Mouse (Mus musculus): ENCODE measurements at regions not wholly inside any gene's neighbourhood (a gene's known extent, or its start where the extent isn't known, plus 50 kb on each side); places are given as distances from the start of the nearest gene placed in this dataset.
"Not testable (repeated sequence)": the region's sequence is repeated elsewhere in the genome, so short reads cannot be mapped to it uniquely, and the experiment has no call there.

- peak; percentile 12 for DNase-seq (ENCODE audit: low read depth, low spot score)
Measured at GRCm38 (mm10) chr9:115775858-115776257, 133.4 kb upstream of the Gadl1 start.

DNA sequence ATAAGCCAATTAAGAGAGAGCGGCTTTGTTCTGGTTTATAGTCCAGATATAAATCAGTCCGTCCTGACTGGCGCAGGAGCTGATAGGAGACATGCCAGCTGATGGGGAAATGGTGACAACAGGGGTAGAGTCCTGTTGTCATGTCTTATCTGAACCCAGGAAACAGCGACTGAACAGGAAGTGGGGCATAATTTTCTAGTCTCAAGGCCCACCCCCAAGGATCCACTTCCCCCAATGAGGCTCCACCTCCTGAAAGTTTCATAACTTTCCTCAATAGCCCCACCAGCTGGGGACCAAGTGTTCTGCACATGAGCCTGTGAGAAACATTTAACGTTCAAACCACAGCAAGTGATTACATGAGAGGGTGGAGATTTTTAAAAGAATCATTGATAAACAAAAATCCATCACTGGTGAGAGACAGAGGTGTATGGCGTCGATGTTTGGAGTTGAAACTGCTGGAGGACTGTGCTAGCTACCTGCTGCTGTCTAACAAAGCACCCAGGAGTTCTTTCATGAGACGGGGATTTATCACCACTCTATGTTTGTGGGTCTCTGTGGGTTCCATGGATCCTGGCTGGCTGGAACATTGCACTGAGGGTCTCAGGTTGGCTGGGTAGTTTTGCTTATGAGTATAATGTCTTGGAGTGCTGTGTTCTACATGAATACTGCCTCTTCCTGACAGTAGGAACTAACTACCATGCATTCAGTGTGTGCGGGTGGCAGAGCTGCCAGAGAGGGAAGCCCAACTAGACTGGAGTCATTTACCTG, 132.0 kb upstream of the Gadl1 start:
- no peak for DNase-seq (ENCODE audit: low read depth, low spot score)

GRCm38 (mm10) chr9:115778862-115779261, 130.4 kb upstream of the Gadl1 start:
- no peak for DNase-seq (ENCODE audit: low read depth, low spot score)

DNA sequence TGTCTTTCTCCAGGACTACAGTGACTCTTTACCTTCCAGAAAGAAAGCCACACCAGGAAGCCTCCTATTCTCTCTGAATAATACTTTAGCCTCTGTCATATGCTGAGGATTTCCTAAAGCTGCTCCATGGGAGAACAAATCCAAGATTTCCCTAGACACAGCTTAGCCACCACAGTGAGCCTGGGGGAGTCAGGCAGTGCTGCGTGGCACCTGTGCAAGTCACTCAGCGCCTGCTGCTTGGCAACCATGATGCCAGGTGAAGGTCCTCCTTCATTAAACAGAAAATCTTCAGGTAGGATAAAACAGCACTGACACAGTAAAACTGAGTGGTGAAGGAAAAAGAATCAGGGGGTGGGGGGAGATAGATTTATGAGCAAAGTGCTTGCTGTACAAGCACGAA, 109.9 kb upstream of the Gadl1 start:
- DNase-seq (ENCODE audit: low read depth, low spot score): no peak

- DNase-seq (ENCODE audit: low read depth, low spot score): no peak
Measured at GRCm38 (mm10) chr9:115800624-115801023, 108.6 kb upstream of the Gadl1 start.

DNA sequence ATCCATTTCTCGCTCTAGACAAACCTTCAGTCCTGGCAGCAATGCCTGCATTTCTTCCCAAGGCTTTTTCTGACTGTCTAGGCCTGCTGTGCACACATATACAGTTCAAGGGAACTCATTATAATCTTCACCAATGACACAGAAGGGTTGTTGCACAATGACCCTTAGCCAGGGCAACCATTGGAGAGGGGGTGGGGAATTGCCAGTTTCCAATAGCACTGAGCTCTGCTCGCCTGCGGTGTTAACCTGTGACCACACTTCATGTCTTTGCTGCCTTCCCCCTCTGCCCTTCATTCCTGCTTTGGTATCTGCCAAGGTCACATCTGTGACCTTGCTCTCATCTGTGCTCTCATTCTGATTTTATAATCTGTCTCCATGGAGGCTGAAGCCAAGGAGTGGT, 106.2 kb upstream of the Gadl1 start:
- no peak for DNase-seq (ENCODE audit: low read depth, low spot score)

GRCm38 (mm10) chr9:115805224-115805623, 104.0 kb upstream of the Gadl1 start:
- DNase-seq (ENCODE audit: low read depth, low spot score): no peak

- no peak for DNase-seq (ENCODE audit: low read depth, low spot score)
Measured at GRCm38 (mm10) chr9:115806018-115806702, 103.1 kb upstream of the Gadl1 start.

- DNase-seq (ENCODE audit: low read depth, low spot score): no peak
Measured at GRCm38 (mm10) chr9:115840186-115840585, 69.1 kb upstream of the Gadl1 start.

- no peak for DNase-seq (ENCODE audit: low read depth, low spot score)
Measured at GRCm38 (mm10) chr9:115840791-115841190, 68.5 kb upstream of the Gadl1 start.

DNA sequence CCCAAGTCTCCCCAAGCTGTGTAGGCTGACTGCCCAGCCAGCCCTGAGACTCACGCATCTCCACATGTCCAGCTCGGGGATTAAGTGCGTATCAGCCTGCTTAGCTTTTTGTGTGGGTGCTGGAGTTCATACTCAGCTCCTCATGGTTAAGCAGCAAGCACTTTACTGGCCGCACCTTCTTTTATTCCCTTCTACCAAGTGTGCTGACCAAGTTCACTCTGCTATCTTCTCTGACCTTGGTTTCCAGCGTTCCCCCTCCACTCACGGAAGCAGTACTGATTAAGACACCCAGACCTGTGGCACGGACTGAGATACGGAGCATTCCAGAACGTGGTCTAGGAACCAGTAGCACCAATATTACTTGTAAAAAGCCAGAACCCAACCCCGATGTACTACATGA, 67.6 kb upstream of the Gadl1 start:
- DNase-seq (ENCODE audit: low read depth, low spot score): no peak

DNA sequence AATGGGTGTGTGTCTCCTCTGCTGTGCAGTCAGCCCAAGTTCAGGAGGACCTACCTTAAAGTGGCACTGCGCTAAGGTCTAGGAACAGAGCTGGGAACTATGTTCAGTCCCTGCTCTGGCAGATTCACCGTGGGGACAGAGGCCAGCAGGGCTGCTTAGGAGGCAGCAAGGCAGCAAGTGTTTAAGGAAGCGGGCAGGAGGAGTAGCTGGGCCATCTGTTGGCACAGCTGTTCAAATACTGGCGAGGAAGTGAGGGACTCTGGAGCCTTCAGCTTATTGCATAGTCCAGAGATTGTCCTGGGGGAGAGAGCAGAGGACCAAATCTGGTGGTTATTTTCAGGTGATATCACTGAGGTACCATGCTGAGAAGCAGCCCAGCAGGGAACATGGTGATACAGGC, 64.9 kb upstream of the Gadl1 start:
- no peak for DNase-seq (ENCODE audit: low read depth, low spot score)

DNA sequence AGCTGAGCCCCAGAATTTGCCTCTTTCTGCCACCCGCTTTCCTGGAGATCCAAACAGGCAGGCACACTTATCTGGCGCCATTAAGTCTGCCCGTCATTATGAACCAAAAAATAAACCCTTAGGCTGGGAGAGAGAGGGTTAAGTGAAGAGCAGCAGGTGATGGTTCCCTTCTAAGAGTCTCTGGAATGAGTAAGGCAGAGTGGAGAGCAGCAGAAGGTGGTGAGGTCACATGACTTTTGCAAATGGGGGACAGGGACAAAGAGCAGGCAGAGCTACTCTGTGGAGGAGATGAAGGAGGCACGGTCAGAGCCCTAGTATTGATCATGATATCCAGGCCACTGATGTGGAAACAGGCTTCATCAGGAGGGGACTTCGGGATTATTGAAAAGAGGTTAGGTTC, 64.2 kb upstream of the Gadl1 start:
- no peak for DNase-seq (ENCODE audit: low read depth, low spot score)

GRCm38 (mm10) chr9:115847289-115848074, 61.8 kb upstream of the Gadl1 start:
- DNase-seq (ENCODE audit: low read depth, low spot score): peak; percentile 10

- DNase-seq (ENCODE audit: low read depth, low spot score): not testable (repeated sequence)
Measured at GRCm38 (mm10) chr9:115853210-115853842, 55.9 kb upstream of the Gadl1 start.

DNA sequence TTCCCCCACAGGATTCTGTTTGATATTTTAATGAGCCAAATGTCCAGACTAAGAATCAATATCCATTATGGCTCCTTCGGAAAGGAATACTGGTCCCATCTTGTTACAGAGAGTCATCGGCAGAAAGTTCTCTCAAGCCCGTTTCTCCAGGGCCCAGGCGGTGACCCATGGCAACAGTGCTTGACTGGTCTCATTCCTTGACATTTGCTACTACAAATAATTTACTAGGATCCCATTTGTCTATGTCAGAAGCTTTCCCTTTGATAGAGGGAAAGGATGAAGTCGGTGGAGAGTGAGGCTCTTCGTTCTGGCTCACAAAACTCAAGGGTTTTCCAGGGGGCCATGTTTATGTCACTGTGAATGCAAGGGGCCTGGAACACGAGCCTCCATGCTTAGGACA, 52.0 kb upstream of the Gadl1 start:
- DNase-seq (ENCODE audit: low read depth, low spot score): no peak

- DNase-seq (ENCODE audit: low read depth, low spot score): no peak
Measured at GRCm38 (mm10) chr9:115858848-115859247, 50.4 kb upstream of the Gadl1 start.
